Mouse (Mus musculus) c-Kit-positive CD71-positive TER-119-positive erythroid progenitor cells, embryonic 14.5 days (primary cell): ENCODE results near the gene Vegfb.
A peak's percentile ranks its signal among the peaks of the same experiment; 100 is the strongest.

Experiments
- DNase-seq: peaks from one replicate; pipeline ENCODE4 v3.0.0-alpha.2; 2013; ENCODE audit warnings: low spot score

Gene Vegfb

DNA sequence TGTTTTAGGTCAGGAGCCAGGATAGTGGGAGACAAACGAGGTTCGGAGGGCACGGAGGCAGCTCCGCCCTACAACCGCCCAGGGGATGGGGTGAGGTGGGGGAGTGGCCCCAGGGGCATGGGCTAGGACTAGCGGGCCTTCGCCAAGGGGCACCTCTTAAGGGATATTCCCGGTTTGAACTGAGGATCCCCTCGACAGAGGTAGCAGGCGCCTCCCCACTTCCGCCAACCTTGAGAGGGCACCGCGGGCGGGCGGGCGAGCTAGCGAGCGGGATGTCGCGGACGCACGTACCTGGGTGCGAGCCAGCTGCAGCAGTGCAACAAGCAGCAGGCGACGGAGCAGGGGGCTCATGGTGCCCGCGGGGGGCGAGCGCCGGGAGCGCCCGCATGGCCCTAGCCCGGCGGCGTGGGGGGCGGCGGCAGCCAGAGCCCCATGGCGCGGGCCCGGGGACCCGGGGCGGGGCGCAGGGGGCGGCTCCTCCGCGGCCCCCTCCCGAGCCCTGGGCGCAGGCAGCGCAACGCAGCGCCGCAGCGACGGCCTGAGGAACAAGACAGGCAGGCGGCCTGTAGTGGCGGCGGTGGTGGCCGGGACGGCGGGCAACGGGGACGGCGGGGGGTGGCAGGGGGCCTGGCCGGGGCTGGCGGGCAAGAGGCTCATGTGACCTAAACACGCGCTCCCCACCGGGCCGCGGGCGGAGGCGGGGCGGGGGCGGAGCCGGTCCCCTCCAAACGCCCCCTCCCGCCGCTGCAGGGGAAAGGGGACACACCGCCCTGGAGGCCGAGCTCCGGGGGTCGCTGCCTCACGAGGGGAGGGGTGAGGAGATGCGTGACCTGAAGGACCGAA lies at the start of gene Vegfb:
Gene Vegfb, minus strand, starts transcription at position 591 of the 843 bp plus-strand sequence.
- DNase-seq: no peak

DNA sequence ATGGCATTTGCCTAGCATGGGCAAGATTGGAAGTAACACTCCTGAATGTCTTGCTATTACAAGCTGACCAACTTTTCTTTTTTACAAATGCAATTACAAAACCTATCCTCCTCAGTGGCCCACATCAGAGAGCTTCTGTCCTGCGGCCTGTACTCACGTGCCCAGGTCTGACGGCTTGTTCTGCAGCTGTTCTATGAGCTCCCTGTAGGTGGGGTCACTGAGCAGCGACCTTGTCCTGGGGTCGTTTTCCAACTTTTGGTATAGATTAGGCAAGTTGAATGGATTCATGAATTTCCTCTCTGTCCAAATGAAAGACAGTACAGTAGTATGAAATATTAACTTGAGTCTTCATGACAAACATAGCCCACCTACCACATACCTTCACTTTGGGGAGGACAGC lies 46.6 kb upstream of the Vegfb start:
- DNase-seq: no peak

DNA sequence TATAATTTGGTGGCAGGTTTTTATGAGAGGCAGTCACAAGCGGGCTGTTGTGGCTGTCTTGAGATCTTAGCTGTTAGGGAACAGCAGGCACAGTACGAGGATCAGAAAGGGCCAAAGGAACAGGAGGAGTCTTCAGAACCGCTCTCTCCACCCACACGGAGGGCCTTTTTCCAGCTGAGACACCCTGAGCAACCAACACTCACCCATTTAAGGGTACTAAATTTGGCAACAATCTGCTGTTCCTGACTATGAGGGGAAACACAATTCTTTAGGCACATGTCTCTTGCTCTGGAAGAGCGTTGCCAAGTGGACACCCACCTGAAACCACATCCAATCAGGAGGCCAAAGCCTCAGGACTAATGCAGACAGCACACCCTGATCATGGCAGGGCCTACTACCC lies 42.1 kb upstream of the Vegfb start:
- DNase-seq: no peak

DNA sequence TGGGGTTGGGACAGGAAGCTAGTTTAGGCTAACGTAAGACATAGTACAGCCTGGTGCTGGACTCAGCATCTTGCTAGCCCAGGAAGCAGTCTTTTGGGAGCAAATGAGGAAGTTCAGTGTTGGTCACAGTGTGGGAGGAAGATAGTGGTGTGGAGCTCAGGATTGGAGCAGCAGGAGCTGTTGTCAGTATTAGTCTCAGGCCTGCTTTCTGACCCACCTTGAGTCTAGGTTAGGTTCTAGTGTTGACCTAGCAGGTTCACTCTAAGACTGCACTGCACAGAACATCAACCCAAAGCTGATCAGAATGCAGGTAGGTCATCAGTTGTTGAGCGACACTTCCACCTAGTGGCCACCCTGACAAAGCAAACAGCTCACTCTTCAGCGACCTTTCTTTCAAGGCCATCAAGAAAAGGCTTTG lies 32.8 kb upstream of the Vegfb start:
- peak; percentile 71 for DNase-seq

- peak; percentile 74 for DNase-seq
Observed at GRCm38 (mm10) chr19:7019191-7019590, 31.7 kb upstream of the Vegfb start, which contains the start of gene Fermt3. Fermt3 (minus strand) TSS chr19:7019469.

- DNase-seq: no peak
Observed at GRCm38 (mm10) chr19:7018546-7018945, 31.1 kb upstream of the Vegfb start.

GRCm38 (mm10) chr19:7017541-7018457 lies 30.3 kb upstream of the Vegfb start:
- peak; percentile 83 for DNase-seq

DNA sequence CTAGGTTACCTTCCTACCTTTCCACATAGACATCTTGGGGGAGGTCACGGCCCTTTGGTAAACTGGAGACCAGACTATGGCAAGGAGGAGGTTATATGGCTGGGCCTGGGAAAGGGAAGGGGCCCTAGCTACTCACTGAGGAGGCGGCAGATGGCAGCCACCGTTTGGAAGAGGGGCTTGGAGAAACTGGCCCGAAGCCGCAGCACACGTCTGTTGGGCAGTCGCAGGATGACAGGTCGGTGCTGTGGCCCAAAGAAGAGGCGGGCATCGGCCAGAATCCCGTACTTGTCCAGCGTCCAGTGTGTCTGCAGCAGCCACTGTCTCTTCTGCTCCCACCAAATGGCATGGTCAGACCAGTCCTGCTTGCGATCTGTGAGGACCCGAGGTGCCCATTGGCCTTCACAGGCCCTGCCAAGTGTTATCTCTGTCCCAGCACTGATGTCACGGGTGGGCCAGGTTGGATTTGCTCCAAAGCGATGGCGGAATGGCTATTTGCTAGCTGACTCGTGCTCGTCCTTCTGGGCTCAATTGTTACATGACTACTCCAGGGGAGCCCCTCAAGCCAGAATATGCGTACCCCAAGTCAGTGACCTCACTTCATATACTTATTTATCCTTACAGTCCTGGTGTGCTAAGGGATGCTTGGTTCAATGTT lies 27.2 kb upstream of the Vegfb start:
- no peak for DNase-seq

DNA sequence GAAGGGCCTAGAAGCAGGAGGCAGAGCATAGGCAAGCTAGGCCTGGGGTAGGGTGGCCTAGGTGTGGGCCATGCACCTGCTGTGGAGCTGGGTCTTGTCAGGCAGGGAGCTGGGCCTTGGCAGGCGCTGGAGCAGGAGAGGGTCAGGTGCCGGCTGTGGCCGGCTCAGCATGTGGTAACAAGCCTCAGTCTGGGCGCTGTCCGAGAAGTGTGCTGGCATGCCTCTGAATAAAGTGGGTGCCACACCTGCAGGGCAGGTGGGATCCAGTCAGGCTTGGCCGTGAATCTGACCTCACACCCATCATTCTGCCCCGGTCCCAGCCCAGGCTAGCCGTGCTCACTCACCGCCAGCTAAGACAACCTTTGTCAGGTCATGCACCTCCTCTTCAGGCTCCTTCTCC lies 26.5 kb upstream of the Vegfb start:
- no peak for DNase-seq

GRCm38 (mm10) chr19:7012426-7012825 lies 25.0 kb upstream of the Vegfb start:
- no peak for DNase-seq

DNA sequence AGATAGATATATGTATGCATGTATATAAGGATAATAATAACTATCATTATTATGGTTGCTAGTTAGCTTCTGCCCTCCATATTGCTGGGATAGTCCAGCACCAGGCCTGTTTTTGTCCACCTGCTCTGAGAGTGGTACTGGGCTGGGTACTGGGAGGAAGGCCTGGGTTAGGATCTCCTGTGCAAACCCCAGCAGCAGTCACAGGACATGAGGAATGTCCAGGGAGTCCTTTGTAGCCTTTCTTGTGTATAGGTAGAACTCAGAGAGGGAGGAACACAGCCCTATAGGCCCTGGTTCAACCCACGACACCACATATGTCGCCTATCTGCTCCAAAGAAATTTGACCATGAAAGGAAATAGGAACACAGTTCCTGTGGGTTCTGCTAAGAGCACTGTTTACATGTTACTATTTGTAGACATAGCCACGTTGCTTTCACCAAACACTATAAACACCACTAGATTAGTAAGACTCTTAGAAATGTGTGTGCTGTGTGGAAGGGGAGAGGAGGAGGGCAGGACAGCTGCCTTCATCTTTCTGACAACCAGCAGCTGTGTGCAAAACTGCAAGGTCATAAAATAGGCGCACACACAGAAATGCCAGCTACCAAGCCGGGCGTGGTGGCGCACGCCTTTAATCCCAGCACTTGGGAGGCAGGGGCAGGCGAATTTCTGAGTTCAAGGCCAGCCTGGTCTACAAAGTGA lies 19.6 kb upstream of the Vegfb start:
- no peak for DNase-seq

DNA sequence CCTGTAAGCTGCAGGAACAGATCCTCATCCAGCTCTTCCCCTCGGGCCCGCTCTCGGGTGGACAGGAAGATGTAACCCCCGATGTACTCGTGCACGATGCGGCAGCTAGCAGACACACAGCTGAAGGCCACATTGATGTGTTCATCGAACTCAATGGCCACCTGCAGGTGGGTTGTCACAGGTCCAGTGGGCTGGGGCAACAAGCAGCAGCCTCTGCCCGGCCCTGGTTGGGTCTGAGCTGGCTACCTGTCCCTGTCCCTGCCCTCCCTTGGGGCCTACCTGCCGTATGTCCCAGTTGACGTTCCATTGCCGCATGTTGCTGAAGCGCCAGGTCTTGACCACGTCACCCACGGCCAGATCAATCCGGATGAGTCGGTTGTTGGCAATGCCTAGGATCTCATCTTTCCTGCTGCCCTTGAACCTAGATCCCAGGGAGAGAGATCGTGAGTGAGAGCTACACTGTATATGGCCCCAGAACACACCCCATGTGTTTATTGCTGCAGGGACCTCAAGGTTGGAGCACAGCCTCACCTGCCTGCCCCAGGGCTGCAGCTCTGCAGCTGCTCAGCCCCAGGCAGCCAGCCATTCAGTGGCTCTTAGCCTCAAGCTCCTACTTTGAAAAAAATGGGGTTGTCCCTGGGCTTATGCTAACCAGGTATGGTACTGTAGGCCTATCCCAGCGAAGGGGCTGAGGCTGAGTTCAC lies 12.1 kb upstream of the Vegfb start:
- no peak for DNase-seq

- DNase-seq: no peak
Observed at GRCm38 (mm10) chr19:6997721-6998290, 10.4 kb upstream of the Vegfb start.

- peak; percentile 80 for DNase-seq
Observed at GRCm38 (mm10) chr19:6996006-6996405, 8.6 kb upstream of the Vegfb start, which contains the start of the genes Nudt22 and Trpt1. Nudt22 (minus strand) TSS chr19:6996117. Trpt1 (plus strand) TSS chr19:6996131.

- DNase-seq: no peak
Observed at GRCm38 (mm10) chr19:6995255-6995991, 8.0 kb upstream of the Vegfb start.

DNA sequence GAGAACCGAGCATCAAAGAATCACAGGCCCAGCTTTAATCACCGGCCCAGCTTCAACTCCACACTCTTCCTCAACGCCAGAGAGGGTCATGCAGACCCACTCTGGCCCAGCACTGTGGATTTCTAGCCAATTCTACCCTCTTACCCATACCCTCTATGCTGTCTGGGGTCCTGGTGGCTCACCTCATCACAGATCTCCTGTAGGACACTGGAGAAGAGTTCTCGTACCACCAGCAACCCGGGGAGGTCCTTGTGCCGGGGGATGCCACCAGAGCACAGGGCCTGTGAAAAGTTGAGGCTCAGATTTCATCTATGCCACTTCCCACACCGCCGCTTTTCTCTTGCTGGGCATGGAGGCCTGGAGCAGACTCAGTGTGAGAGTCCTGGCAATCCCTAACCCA lies 7.0 kb upstream of the Vegfb start:
- DNase-seq: no peak

- DNase-seq: no peak
Observed at GRCm38 (mm10) chr19:6994002-6994401, 6.6 kb upstream of the Vegfb start.

GRCm38 (mm10) chr19:6993011-6993770 lies 5.7 kb upstream of the Vegfb start:
- DNase-seq: no peak
